ENCODE assay signal across 8 mouse cellular contexts in genomic region chr3:141981613-141982432, GRCm38 (mm10).
DNase-seq lines count a peak whose midpoint lies in the region; ATAC-seq lines count a peak whose summit lies in the region.

No protein-coding gene starts in this region.

- no peaks in the 10 kb centered on the region for H3K9me3 ChIP-seq in forebrain, embryonic 13.5 days (replicated peaks)
- H3K9me3 ChIP-seq in kidney, embryonic 14.5 days (ENCODE audit: control insufficient read depth, low read length), result no peaks in the 10 kb centered on the region
- H3K9me3 ChIP-seq in neural tube, embryonic 13.5 days, result no peaks in the 10 kb centered on the region

- peak; percentile 38; the same call in 1 of the 2 replicates for ATAC-seq in forebrain, embryonic 13.5 days
- ATAC-seq in kidney, embryonic 14.5 days (ENCODE audit: low FRiP score, low TSS enrichment), result peak; percentile 92; the same call in 1 of the 2 replicates
- ATAC-seq in neural tube, embryonic 13.5 days (ENCODE audit: low read depth), result peak; percentile 81

- H3K36me3 ChIP-seq in forebrain, embryonic 13.5 days (ENCODE audit: poor library complexity, severe bottlenecking), result no peaks in the 10 kb centered on the region
- H3K36me3 ChIP-seq in kidney, embryonic 14.5 days (ENCODE audit: control insufficient read depth, insufficient read depth, low read length), result no peaks in the 10 kb centered on the region
- no peaks in the 10 kb centered on the region for H3K36me3 ChIP-seq in neural tube, embryonic 13.5 days

- 68% methylated on average over 24 of the region's 24 CpGs for WGBS in forebrain, embryonic 13.5 days
- 64% methylated on average over 24 of the region's 24 CpGs for WGBS in kidney, embryonic 14.5 days
- 73% methylated on average over 24 of the region's 24 CpGs for WGBS in neural tube, embryonic 13.5 days

- H3K4me3 ChIP-seq in forebrain, embryonic 13.5 days, result no peak overlapping the region
- H3K4me3 ChIP-seq in kidney, embryonic 14.5 days (ENCODE audit: low read length), result no peak overlapping the region
- peak overlapping the region; percentile 22 for H3K4me3 ChIP-seq in neural tube, embryonic 13.5 days

- DNase-seq in left cerebral cortex, adult 18-20 months (ENCODE audit: low spot score in 2 of 2), result peak; percentile 4 to 7
- no peak for DNase-seq in left cerebral cortex, postnatal 14 days (ENCODE audit: low spot score in 2 of 2)
- no peak for DNase-seq in adrenal gland, adult 18-20 months (ENCODE audit: low spot score in 2 of 2)
- DNase-seq in urinary bladder, postnatal 4 days (ENCODE audit: low spot score in 2 of 2), result no peak
- DNase-seq in heart, adult 9 months (ENCODE audit: low spot score in 2 of 2), result no peak

- H3K9ac ChIP-seq in forebrain, embryonic 13.5 days, result no peak overlapping the region
- H3K9ac ChIP-seq in kidney, embryonic 14.5 days (ENCODE audit: low read depth, low read length), result no peak overlapping the region
- H3K9ac ChIP-seq in neural tube, embryonic 13.5 days, result no peak overlapping the region

- no peaks in the 10 kb centered on the region for H3K27me3 ChIP-seq in forebrain, embryonic 13.5 days
- H3K27me3 ChIP-seq in kidney, embryonic 14.5 days (ENCODE audit: control insufficient read depth, insufficient read depth, low read length), result no peaks in the 10 kb centered on the region
- H3K27me3 ChIP-seq in neural tube, embryonic 13.5 days, result no peaks in the 10 kb centered on the region

- intact Hi-C loops in left cerebral cortex, postnatal 14 days (cut with DNase I), result no loop called here

- H3K27ac ChIP-seq in forebrain, embryonic 13.5 days, result no peak overlapping the region
- peak overlapping the region; percentile 87 for H3K27ac ChIP-seq in kidney, embryonic 14.5 days (ENCODE audit: low read depth, low read length)
- peak overlapping the region; percentile 56 for H3K27ac ChIP-seq in neural tube, embryonic 13.5 days (replicated peaks)

- H3K4me1 ChIP-seq in forebrain, embryonic 13.5 days, result peaks cover 4% of the 10 kb centered on the region; the same call in 1 of the 2 replicates
- peaks cover 4% of the 10 kb centered on the region; the same call in 1 of the 2 replicates for H3K4me1 ChIP-seq in kidney, embryonic 14.5 days (ENCODE audit: control insufficient read depth, insufficient read depth, low read length)
- peaks cover 7% of the 10 kb centered on the region; the same call in 1 of the 2 replicates for H3K4me1 ChIP-seq in neural tube, embryonic 13.5 days (replicated peaks)

- H3K4me2 ChIP-seq in forebrain, embryonic 13.5 days, result no peak overlapping the region
- peak overlapping the region; percentile 10 for H3K4me2 ChIP-seq in kidney, embryonic 14.5 days (replicated peaks; ENCODE audit: low read depth, low read length)
- peak overlapping the region; percentile 34 for H3K4me2 ChIP-seq in neural tube, embryonic 13.5 days

Comparison
In these comparisons a context has a peak if more than half of its experiments do, and no peak if none do; other contexts are left out.
1. DNase-seq: peak in left cerebral cortex, adult 18-20 months (2 of 2); none in left cerebral cortex, postnatal 14 days (0 of 2), adrenal gland, adult 18-20 months (0 of 2), urinary bladder, postnatal 4 days (0 of 2) and heart, adult 9 months (0 of 2).
2. ATAC-seq: peak in every context shown above with its lines; median percentile 92 in kidney, embryonic 14.5 days; 81 in neural tube, embryonic 13.5 days; 38 in forebrain, embryonic 13.5 days.